Mouse (Mus musculus) C2C12 (cell line): ENCODE data around the gene Myo9b.

Experiments
- CEBPB ChIP-seq: IDR thresholded peaks from one replicate; pipeline ENCODE4 v1.6.1; 2011; ENCODE audit warnings: low read depth, mild to moderate bottlenecking, control low read depth, moderate library complexity
- CTCF ChIP-seq: IDR thresholded peaks from one replicate; pipeline ENCODE4 v1.5.1; 2011; ENCODE audit not compliant: control insufficient read depth, insufficient read depth, insufficient read length
- MAX ChIP-seq: IDR thresholded peaks from one replicate; pipeline ENCODE4 v1.6.1; 2011; ENCODE audit warnings: mild to moderate bottlenecking, control low read depth
- MYOD1 ChIP-seq: IDR thresholded peaks from one replicate; pipeline ENCODE4 v1.6.1; 2011; ENCODE audit warnings: low read depth; ENCODE audit not compliant: control insufficient read depth, insufficient read length
- MYOG ChIP-seq: IDR thresholded peaks from one replicate; pipeline ENCODE4 v1.6.1; 2011; ENCODE audit not compliant: control insufficient read depth, insufficient read length; ENCODE audit errors: extremely low read depth
- USF1 ChIP-seq: IDR thresholded peaks from one replicate; pipeline ENCODE4 v1.6.1; 2011; ENCODE audit warnings: low read depth, mild to moderate bottlenecking, control low read depth, moderate library complexity

GRCm38 (mm10) chr8:71324848-71325247 is 52.3 kb downstream of the Myo9b start:
- no peak for TF ChIP-seq CTCF
- TF ChIP-seq MAX: no peak
- no peak for TF ChIP-seq USF1
- no peak for TF ChIP-seq MYOD1
- no peak for TF ChIP-seq MYOG
- TF ChIP-seq CEBPB: no peak
